Mouse (Mus musculus) hindbrain, postnatal 0 days (tissue): ENCODE measurements around the gene St6galnac1. TPM values are rescaled to one million over a fixed set of nuclear protein-coding genes. Genes with fewer than 3 reads are reported as not detected.
A peak's percentile ranks its signal among the peaks of the same experiment; 100 is the strongest.
"Not testable (repeated sequence)": the region's sequence is repeated elsewhere in the genome, so short reads cannot be mapped to it uniquely, and the experiment has no call there.

ENCODE experiments used
- ATAC-seq: fragments of 200-750 bp; cut with Nextera tagmentation; 2 replicates; pipeline ENCODE4 v1.8.0; 2017; ENCODE audit warnings: mild to moderate bottlenecking, moderate TSS enrichment, moderate library complexity
- DNase-seq: peaks from one replicate; pipeline ENCODE4 v3.0.0-alpha.2; 2015; ENCODE audit warnings: low spot score
- H3K27ac ChIP-seq: fragments of 300-500 bp; sonication (generic); 2 replicates; pipeline ENCODE4 v1.5.1; 2014; ENCODE audit warnings: mild to moderate bottlenecking
- H3K27me3 ChIP-seq: fragments of 300-500 bp; sonication (generic); 2 replicates; pipeline ENCODE4 v1.6.1; 2014; ENCODE audit warnings: low read length, mixed read lengths; ENCODE audit not compliant: insufficient read depth
- H3K36me3 ChIP-seq: fragments of 300-500 bp; sonication (generic); 2 replicates; pipeline ENCODE4 v1.6.1; 2014; ENCODE audit warnings: low read length, mixed read lengths; ENCODE audit not compliant: insufficient read depth
- H3K4me1 ChIP-seq: fragments of 300-500 bp; sonication (generic); 2 replicates; pipeline ENCODE4 v1.6.1; 2014; ENCODE audit warnings: antibody characterized with exemption, low read length, mixed read lengths; ENCODE audit not compliant: insufficient read depth
- H3K4me2 ChIP-seq: fragments of 300-500 bp; sonication (generic); 2 replicates; pipeline ENCODE4 v1.6.1; 2014; ENCODE audit warnings: low read depth, mild to moderate bottlenecking, low read length, moderate library complexity, mixed read lengths
- H3K4me3 ChIP-seq: fragments of 300-500 bp; sonication (generic); 2 replicates; pipeline ENCODE4 v1.5.1; 2014; ENCODE audit warnings: low read length
- H3K9ac ChIP-seq: fragments of 300-500 bp; sonication (generic); replicated peaks from 2 replicates; pipeline ENCODE4 v1.6.1; 2014; ENCODE audit warnings: mild to moderate bottlenecking, low read length, moderate library complexity, mixed read lengths
- H3K9me3 ChIP-seq: fragments of 300-500 bp; sonication (generic); 2 replicates; pipeline ENCODE4 v1.6.1; 2016; ENCODE audit warnings: low read length, mixed read lengths
- CTCF ChIP-seq: IDR thresholded peaks from 2 replicates; pipeline ENCODE4 v1.5.1; 2016; ENCODE audit warnings: antibody characterized with exemption, control low read depth, low read depth
- WGBS: fragments of 180-500 bp; shearing (Covaris S2); extraction: QIAGEN DNeasy Blood & Tissue Kit; methylation state at CpG from one replicate; pipeline ENCODE4 v1.1.7; 2014; 5-methylcytosine and 5-hydroxymethylcytosine counted together
- polyA plus RNA-seq: library from polyadenylated mRNA; unstranded; fragments of >200 nt; fragmentation: Nextera tagmentation; extraction: Ambion mirVana; gene quantifications from 2 replicates; pipeline ENCODE4 v1.2.1, GENCODE M21; 2015
- total RNA-seq: library from RNA; depleted of rRNA; stranded (reverse); fragments of >200 nt; gene quantifications from 2 replicates; pipeline ENCODE4 v1.2.3, GENCODE M21; 2014

St6galnac1 gene
- total and polyA plus RNA-seq, 2 experiments from 2014 or later = not detected

DNA sequence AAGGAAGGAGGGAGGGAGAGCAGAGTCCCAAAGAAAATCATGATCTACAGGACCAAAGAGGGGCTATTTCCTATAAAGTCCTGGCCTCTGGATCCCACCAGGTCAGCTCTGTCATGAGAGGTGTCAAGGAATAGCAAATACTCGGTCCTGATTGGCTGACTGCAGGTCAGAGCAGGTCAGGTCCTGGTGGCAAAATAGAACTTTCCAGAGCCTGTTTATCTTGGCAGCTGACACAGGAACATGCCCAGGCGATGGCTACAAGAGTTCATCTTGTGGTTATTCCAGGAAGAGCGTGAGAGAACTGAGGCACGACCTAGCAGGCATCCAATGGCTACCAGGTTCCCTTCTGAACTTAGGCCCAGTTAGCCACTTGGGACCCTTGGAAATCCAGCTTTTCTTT is 42.8 kb downstream of the St6galnac1 start:
- ATAC-seq (no peak), DNase-seq (no peak)
- Histone ChIP-seq H3K9me3 (0 out of 2 replicates have a peak, but pooled peaks cover 2% of the 10 kb centered on the region), H3K27me3 (no peaks in the 10 kb centered on the region), H3K36me3 (no peaks in the 10 kb centered on the region), H3K4me1 (no peaks in the 10 kb centered on the region), H3K9ac (no peak overlapping the region), H3K4me3 (no peak overlapping the region), H3K27ac (no peak overlapping the region), H3K4me2 (no peak overlapping the region)
- no peak for TF ChIP-seq CTCF
- WGBS = 95% methylated on average over 4 of the region's 4 CpGs

DNA sequence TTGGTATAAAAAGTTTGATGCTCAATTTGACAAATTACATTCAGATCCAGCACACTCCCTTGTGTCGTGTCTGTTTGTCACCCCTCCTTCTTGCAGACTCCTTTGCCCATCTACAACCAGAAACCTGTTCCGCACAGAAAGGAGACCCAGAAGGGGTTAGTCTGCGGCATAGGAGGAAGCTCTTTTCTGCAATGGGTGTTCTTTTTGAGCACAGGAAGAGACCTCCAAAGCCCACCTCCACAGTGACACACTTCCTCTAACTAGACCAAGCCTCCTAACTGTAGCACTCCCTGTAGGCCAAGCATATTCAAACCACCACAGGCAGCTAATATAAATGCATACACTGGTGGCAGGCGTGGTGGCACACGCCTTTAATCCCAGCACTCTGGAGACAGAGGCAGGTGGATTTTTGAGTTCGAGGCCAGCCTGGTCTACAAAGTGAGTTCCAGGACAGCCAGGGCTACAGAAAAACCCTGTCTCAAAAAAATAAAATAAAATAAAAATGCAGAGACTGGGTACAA is 44.2 kb downstream of the St6galnac1 start:
- not testable (repeated sequence) for H3K4me2 ChIP-seq, H3K4me3 ChIP-seq, DNase-seq, H3K27ac ChIP-seq, H3K4me1 ChIP-seq, H3K9me3 ChIP-seq, ATAC-seq, H3K36me3 ChIP-seq, H3K9ac ChIP-seq, H3K27me3 ChIP-seq
- WGBS = 92% methylated on average over 6 of the region's 6 CpGs

GRCm38 (mm10) chr11:116729276-116730008 is 45.9 kb downstream of the St6galnac1 start:
- WGBS = 83% methylated on average over 9 of the region's 9 CpGs
- no peak overlapping the region for H3K4me2 ChIP-seq
- no peak for TF ChIP-seq CTCF
- H3K27me3 ChIP-seq = no peaks in the 10 kb centered on the region
- no peaks in the 10 kb centered on the region for H3K36me3 ChIP-seq
- no peaks in the 10 kb centered on the region for H3K4me1 ChIP-seq
- no peaks in the 10 kb centered on the region for H3K9me3 ChIP-seq
- no peak overlapping the region for H3K9ac ChIP-seq
- H3K4me3 ChIP-seq = no peak overlapping the region
- H3K27ac ChIP-seq = no peak overlapping the region
- no peak for ATAC-seq
- no peak for DNase-seq

GRCm38 (mm10) chr11:116726156-116726555 is 49.2 kb downstream of the St6galnac1 start:
- TF ChIP-seq CTCF = no peak
- no peak overlapping the region for H3K9ac ChIP-seq
- WGBS = 74% methylated on average over 3 of the region's 3 CpGs
- no peak overlapping the region for H3K27ac ChIP-seq
- no peak overlapping the region for H3K4me2 ChIP-seq
- DNase-seq = no peak
- no peaks in the 10 kb centered on the region for H3K4me1 ChIP-seq
- H3K9me3 ChIP-seq = no peaks in the 10 kb centered on the region
- no peaks in the 10 kb centered on the region for H3K36me3 ChIP-seq
- ATAC-seq = no peak
- no peaks in the 10 kb centered on the region for H3K27me3 ChIP-seq
- H3K4me3 ChIP-seq = no peak overlapping the region

GRCm38 (mm10) chr11:116725031-116725948 is 50.0 kb downstream of the St6galnac1 start:
- peak overlapping the region; percentile 42 for H3K4me2 ChIP-seq
- H3K36me3 ChIP-seq = no peaks in the 10 kb centered on the region
- TF ChIP-seq CTCF = no peak
- no peak overlapping the region; the same call in 1 of the 2 replicates for H3K27ac ChIP-seq
- peak overlapping the region; percentile 13; the same call in 1 of the 2 replicates for H3K4me3 ChIP-seq
- no peaks in the 10 kb centered on the region for H3K27me3 ChIP-seq
- H3K4me1 ChIP-seq = no peaks in the 10 kb centered on the region
- 31% methylated on average over 27 of the region's 27 CpGs for WGBS
- peaks cover 1% of the 10 kb centered on the region; the same call in 1 of the 2 replicates for H3K9me3 ChIP-seq
- no peak overlapping the region for H3K9ac ChIP-seq
- DNase-seq (peak; percentile 80), ATAC-seq (peak; percentile 78)

- Histone ChIP-seq H3K4me1 (no peaks in the 10 kb centered on the region), H3K9ac (no peak overlapping the region), H3K27ac (no peak overlapping the region), H3K9me3 (peaks cover 3% of the 10 kb centered on the region; the same call in 1 of the 2 replicates), H3K4me3 (no peak overlapping the region), H3K4me2 (no peak overlapping the region), H3K27me3 (no peaks in the 10 kb centered on the region), H3K36me3 (no peaks in the 10 kb centered on the region)
- WGBS = 90% methylated on average over 5 of the region's 5 CpGs
- ATAC-seq (no peak), DNase-seq (no peak)
- TF ChIP-seq CTCF = no peak
These were observed 52.2 kb downstream of the St6galnac1 start for GRCm38 (mm10) chr11:116723064-116723463.
